Mouse (Mus musculus) testis, postnatal 14 days (tissue): Measurements from ENCODE around the gene Zrsr2.

ENCODE experiments used
- DNase-seq: peaks from one replicate; pipeline ENCODE4 v3.0.0; 2021; ENCODE audit warnings: low spot score

Gene Zrsr2

GRCm38 (mm10) chrX:163958467-163958875 is at the start of gene Zrsr2:
Zrsr2 (minus strand) TSS chrX:163958661.
- peak; percentile 89 for DNase-seq

GRCm38 (mm10) chrX:164004809-164005208 is 46.3 kb upstream of the Zrsr2 start:
- DNase-seq, result no peak

- no peak for DNase-seq
These were observed 41.4 kb upstream of the Zrsr2 start for GRCm38 (mm10) chrX:163999848-164000247.

GRCm38 (mm10) chrX:163996754-163997153 is 38.3 kb upstream of the Zrsr2 start:
- no peak for DNase-seq

- DNase-seq, result no peak
These were observed 29.4 kb upstream of the Zrsr2 start for GRCm38 (mm10) chrX:163987718-163988374.

- no peak for DNase-seq
These were observed 23.7 kb upstream of the Zrsr2 start for GRCm38 (mm10) chrX:163982129-163982528.

- no peak for DNase-seq
These were observed 23.0 kb upstream of the Zrsr2 start for GRCm38 (mm10) chrX:163981500-163981899.

GRCm38 (mm10) chrX:163981092-163981491 is 22.6 kb upstream of the Zrsr2 start:
- no peak for DNase-seq

- peak; percentile 70 for DNase-seq
These were observed 526 bp downstream of the Zrsr2 start for GRCm38 (mm10) chrX:163957803-163958466.

GRCm38 (mm10) chrX:163957381-163957780 is 1.1 kb downstream of the Zrsr2 start:
- no peak for DNase-seq

- DNase-seq, result no peak
These were observed 6.8 kb downstream of the Zrsr2 start for GRCm38 (mm10) chrX:163951618-163952017.

- DNase-seq, result no peak
These were observed 14.1 kb downstream of the Zrsr2 start for GRCm38 (mm10) chrX:163944381-163944780.

- no peak for DNase-seq
These were observed 19.9 kb downstream of the Zrsr2 start for GRCm38 (mm10) chrX:163938587-163938986.

GRCm38 (mm10) chrX:163934731-163935130 is 23.7 kb downstream of the Zrsr2 start:
- DNase-seq, result no peak

GRCm38 (mm10) chrX:163929550-163929949 is 28.9 kb downstream of the Zrsr2 start:
- DNase-seq, result no peak

- DNase-seq, result no peak
These were observed 45.7 kb downstream of the Zrsr2 start for GRCm38 (mm10) chrX:163912791-163913190.

GRCm38 (mm10) chrX:163909381-163909780 is 49.1 kb downstream of the Zrsr2 start:
- DNase-seq, result peak; percentile 53

- DNase-seq, result peak; percentile 94
These were observed 49.9 kb downstream of the Zrsr2 start, which contains the start of gene Ap1s2 for GRCm38 (mm10) chrX:163908337-163909250. Ap1s2 (plus strand) TSS chrX:163909017.

GRCm38 (mm10) chrX:163908003-163908336 is 50.5 kb downstream of the Zrsr2 start:
- no peak for DNase-seq

GRCm38 (mm10) chrX:163906861-163907260 is 51.6 kb downstream of the Zrsr2 start:
- DNase-seq, result no peak

GRCm38 (mm10) chrX:163899431-163900020 is 58.9 kb downstream of the Zrsr2 start:
- DNase-seq, result no peak

- DNase-seq, result no peak
These were observed 61.1 kb downstream of the Zrsr2 start for GRCm38 (mm10) chrX:163897354-163897753.
